Mouse (Mus musculus) ES-E14 (cell line): ENCODE measurements at regions not wholly inside any gene's neighbourhood (a gene's known extent, or its start where the extent isn't known, plus 50 kb on each side); places are given as distances from the start of the nearest gene placed in this dataset.
A peak's percentile ranks its signal among the peaks of the same experiment; 100 is the strongest.

Source experiments
- DNase-seq: peaks from one replicate; pipeline ENCODE4 v3.0.0-alpha.2; 2013; ENCODE audit warnings: low read depth, low spot score
- H3K27ac ChIP-seq: 2 replicates; pipeline ENCODE4 v1.5.1; 2012; ENCODE audit warnings: low read depth, mild to moderate bottlenecking, low read length, moderate library complexity, mixed read lengths; ENCODE audit not compliant: poor library complexity, insufficient read depth, severe bottlenecking
- H3K36me3 ChIP-seq: 2 replicates; pipeline ENCODE4 v1.6.1; 2012; ENCODE audit warnings: mild to moderate bottlenecking, low read length, moderate library complexity, mixed read lengths; ENCODE audit not compliant: control insufficient read depth, poor library complexity, insufficient read depth, severe bottlenecking
- H3K4me1 ChIP-seq, 2 experiments: fragments of 150-350 bp in 1 of 2; sonication (generic) in 1 of 2; 2 replicates each; pipeline ENCODE4 v1.6.1; 2012; ENCODE audit warnings: low read length in 2 of 2, mild to moderate bottlenecking in 1 of 2, mixed read lengths in 1 of 2; ENCODE audit not compliant: control insufficient read depth in 2 of 2, insufficient read depth in 2 of 2, poor library complexity in 1 of 2
- H3K4me3 ChIP-seq, 2 experiments: fragments of 150-350 bp in 1 of 2; sonication (generic) in 1 of 2; 2 replicates each; pipeline ENCODE4 v1.5.1; 2012; ENCODE audit warnings: low read length in 2 of 2, low read depth in 1 of 2, mild to moderate bottlenecking in 1 of 2, mixed read lengths in 1 of 2; ENCODE audit not compliant: insufficient read depth in 1 of 2, poor library complexity in 1 of 2, severe bottlenecking in 1 of 2
- H3K9ac ChIP-seq: 2 replicates; pipeline ENCODE4 v1.6.1; 2012; ENCODE audit warnings: low read depth, mild to moderate bottlenecking, low read length, mixed read lengths; ENCODE audit not compliant: poor library complexity, insufficient read depth, severe bottlenecking
- H3K9me3 ChIP-seq: fragments of 150-350 bp; sonication (generic); 2 replicates; pipeline ENCODE4 v1.6.1; 2012; ENCODE audit warnings: low read depth, mild to moderate bottlenecking, low read length; ENCODE audit not compliant: control insufficient read depth, insufficient read depth
- CHD2 ChIP-seq: IDR thresholded peaks from 2 replicates; pipeline ENCODE4 v1.6.1; 2014; ENCODE audit warnings: mild to moderate bottlenecking, low read depth, low read length, inconsistent platforms
- HCFC1 ChIP-seq: IDR thresholded peaks from 2 replicates; pipeline ENCODE4 v1.6.1; 2012; ENCODE audit warnings: low read length, inconsistent platforms, borderline replicate concordance; ENCODE audit not compliant: insufficient read depth
- MAFK ChIP-seq: IDR thresholded peaks from 2 replicates; pipeline ENCODE4 v1.6.1; 2014; ENCODE audit warnings: mild to moderate bottlenecking, low read depth, low read length, inconsistent platforms; ENCODE audit not compliant: insufficient read depth
- ZC3H11A ChIP-seq: IDR thresholded peaks from 2 replicates; pipeline ENCODE4 v1.6.1; 2012; ENCODE audit warnings: low read depth, mild to moderate bottlenecking, inconsistent platforms, low read length, borderline replicate concordance
- ZNF384 ChIP-seq: IDR thresholded peaks from 2 replicates; pipeline ENCODE4 v1.6.1; 2012; ENCODE audit warnings: low read depth, low read length, inconsistent platforms
- in situ Hi-C, 2 experiments: fragments of 600-800 bp; cut with MboI; formaldehyde crosslinking; loops; one replicate each; pipeline ENCODE4 v1.15.1; 2025; ENCODE audit warnings: low sequenced_read_pairs in 2 of 2, inconsistent platforms in 1 of 2; ENCODE audit not compliant: unreplicated experiment in 2 of 2

DNA sequence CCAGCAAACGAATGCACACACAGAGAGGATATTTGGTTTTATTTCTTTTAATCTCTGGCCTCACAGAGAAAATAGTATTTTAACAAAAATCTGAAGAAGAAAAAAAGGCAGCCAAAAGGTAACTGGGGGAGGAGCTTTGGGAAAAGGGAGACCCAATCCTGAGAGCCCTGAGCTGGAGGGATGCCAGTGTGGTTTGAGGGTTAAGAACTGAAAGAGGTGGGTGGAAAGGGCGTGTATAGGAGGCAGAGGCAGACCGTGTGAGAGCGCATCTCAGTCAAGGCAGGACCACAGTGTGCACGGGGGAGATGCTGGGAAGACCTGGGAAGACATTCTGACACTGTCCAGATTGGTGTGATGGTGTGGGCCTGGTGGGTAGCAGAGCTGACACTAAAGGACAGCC, 138.4 kb upstream of the Ccdc54 start:
- DNase-seq, result no peak
- H3K9ac ChIP-seq, result no peak overlapping the region
- H3K9me3 ChIP-seq, result no peaks in the 10 kb centered on the region
- TF ChIP-seq ZNF384 (no peak), MAFK (no peak), HCFC1 (no peak), CHD2 (no peak), ZC3H11A (no peak)
- H3K36me3 ChIP-seq, result no peaks in the 10 kb centered on the region
- no peak overlapping the region for H3K4me3 ChIP-seq
- H3K4me1 ChIP-seq, result no peaks in the 10 kb centered on the region
- H3K27ac ChIP-seq, result no peak overlapping the region
- in situ Hi-C loops, result loop anchor here (25.0 kb wide), 2 partner anchors 342 to 467 kb away; no protein-coding TSS in a partner anchor

- H3K4me1 ChIP-seq, result no peaks in the 10 kb centered on the region
- no peak overlapping the region for H3K4me3 ChIP-seq
- DNase-seq, result no peak
- H3K9me3 ChIP-seq, result no peaks in the 10 kb centered on the region
- no peak overlapping the region for H3K9ac ChIP-seq
- no peak overlapping the region for H3K27ac ChIP-seq
- no peaks in the 10 kb centered on the region for H3K36me3 ChIP-seq
- in situ Hi-C loops, result no loop called here
- TF ChIP-seq HCFC1, result no peak
- TF ChIP-seq MAFK, result no peak
- TF ChIP-seq ZC3H11A, result no peak
- TF ChIP-seq ZNF384, result no peak
- no peak for TF ChIP-seq CHD2
Observed at GRCm38 (mm10) chr16:50723144-50723543, 132.2 kb upstream of the Ccdc54 start.

DNA sequence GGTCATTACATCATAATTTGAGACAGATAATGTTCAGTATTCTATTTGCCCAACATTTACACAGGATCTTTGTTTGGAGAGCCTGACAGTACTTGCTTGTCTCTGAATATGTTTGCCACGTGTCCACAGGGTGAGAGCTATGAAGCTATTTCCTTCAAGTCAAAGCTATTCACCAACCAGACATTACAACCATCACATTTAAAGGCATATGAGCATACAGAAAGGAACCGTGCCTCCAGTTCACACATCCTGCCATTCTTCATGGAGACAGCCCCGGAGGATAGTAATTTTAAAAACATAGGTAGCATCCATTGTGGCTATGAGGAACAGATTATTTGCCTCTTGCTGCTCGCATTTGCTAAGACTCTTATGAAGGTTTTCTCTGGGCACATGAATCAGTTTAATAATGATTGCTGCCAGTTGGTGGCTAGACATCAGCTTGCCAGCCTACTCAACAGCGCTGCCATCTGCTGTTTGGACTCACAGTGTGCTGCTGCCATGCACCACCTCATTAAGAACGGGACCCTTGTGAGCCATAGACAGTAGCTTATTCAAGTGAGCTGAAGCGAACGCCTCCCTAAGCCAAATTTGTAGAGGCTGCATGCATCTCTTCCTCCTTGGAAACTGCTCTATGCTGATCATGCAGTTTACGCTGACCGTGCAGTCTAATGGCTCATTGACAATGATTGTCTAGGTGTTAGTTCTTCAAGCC, 126.5 kb upstream of the Ccdc54 start:
- Histone ChIP-seq H3K9me3 (no peaks in the 10 kb centered on the region), H3K27ac (no peak overlapping the region), H3K9ac (no peak overlapping the region), H3K4me1 (no peaks in the 10 kb centered on the region), H3K36me3 (no peaks in the 10 kb centered on the region), H3K4me3 (no peak overlapping the region)
- DNase-seq, result no peak
- TF ChIP-seq CHD2 (no peak), MAFK (0 out of 2 replicates have a peak, but pooled peaks have one; percentile 18), ZNF384 (no peak)
- in situ Hi-C loops, result no loop called here

DNA sequence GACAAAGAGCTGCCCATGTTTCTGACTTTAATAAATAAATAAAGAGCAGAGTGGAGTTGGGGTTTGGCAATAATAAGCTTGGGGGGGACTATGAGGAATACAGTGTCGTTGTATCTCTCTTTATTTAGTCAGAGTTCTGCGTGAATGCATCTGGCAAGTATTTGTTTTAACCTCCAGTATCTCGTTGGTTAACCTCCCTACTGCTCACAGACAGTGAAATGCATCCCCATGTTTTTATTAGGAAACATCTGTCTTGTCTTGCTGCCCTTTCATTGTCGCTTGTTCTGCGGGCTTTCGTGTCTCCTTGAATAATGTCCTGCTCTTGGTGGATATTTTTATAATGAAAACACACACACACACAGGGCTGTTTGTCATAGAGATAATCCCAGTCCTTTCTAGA, 118.8 kb upstream of the Ccdc54 start:
- H3K9me3 ChIP-seq, result no peaks in the 10 kb centered on the region
- TF ChIP-seq ZC3H11A (no peak), ZNF384 (no peak), HCFC1 (no peak), CHD2 (no peak), MAFK (no peak)
- H3K4me3 ChIP-seq, result no peak overlapping the region
- H3K9ac ChIP-seq, result no peak overlapping the region
- no peak overlapping the region for H3K27ac ChIP-seq
- DNase-seq, result no peak
- no peaks in the 10 kb centered on the region for H3K36me3 ChIP-seq
- in situ Hi-C loops, result no loop called here
- no peaks in the 10 kb centered on the region for H3K4me1 ChIP-seq

- no peaks in the 10 kb centered on the region for H3K9me3 ChIP-seq
- H3K4me1 ChIP-seq, result no peaks in the 10 kb centered on the region
- no peak overlapping the region for H3K9ac ChIP-seq
- H3K4me3 ChIP-seq, result no peak overlapping the region
- TF ChIP-seq ZNF384 (no peak), CHD2 (no peak), MAFK (no peak), HCFC1 (no peak), ZC3H11A (no peak)
- H3K27ac ChIP-seq, result no peak overlapping the region
- H3K36me3 ChIP-seq, result no peaks in the 10 kb centered on the region
- in situ Hi-C loops, result no loop called here
- DNase-seq, result no peak
Observed at GRCm38 (mm10) chr16:50707906-50708305, 117.0 kb upstream of the Ccdc54 start.
